18 mouse cellular contexts compared by ENCODE assay signal in genomic region chr8:122593240-122593639, GRCm38 (mm10). TPM values are rescaled to one million over a fixed set of nuclear protein-coding genes. Genes with fewer than 3 reads are reported as not detected.
DNase-seq lines count a peak whose midpoint lies in the region; ATAC-seq lines count a peak whose summit lies in the region.
"Had no signal": no experiment of that assay in that cellular context is flagged by ENCODE, and none has a peak within 500 bp of the region (broad histone marks: within the 10 kb centered on the region; RNA-seq: fewer than 3 reads in every experiment).

No protein-coding gene starts in this region.

- 70% methylated on average over 12 of the region's 12 CpGs for WGBS in hindbrain, embryonic 13.5 days
- 80% methylated on average over 12 of the region's 12 CpGs for WGBS in hindbrain, embryonic 10.5 days
- WGBS in hindbrain, embryonic 15.5 days: 71% methylated on average over 12 of the region's 12 CpGs
- WGBS in liver, embryonic 16.5 days (ENCODE audit: insufficient replicate concordance): 46% methylated on average over 12 of the region's 12 CpGs

- DNase-seq in hindbrain, embryonic 10.5 days (ENCODE audit: low spot score): no peak
- DNase-seq in layer of hippocampus, postnatal 25 days (ENCODE audit: extremely low spot score in 1 of 2, low spot score in 1 of 2): no peak
- DNase-seq: adrenal gland, adult 2 months; gastrocnemius, postnatal 14 days; kidney, postnatal 36 days; layer of hippocampus, postnatal 36 days; thymus, postnatal 4 days had no signal

- peaks cover 25% of the 10 kb centered on the region for H3K4me1 ChIP-seq in hindbrain, embryonic 13.5 days (replicated peaks)
- H3K4me1 ChIP-seq in hindbrain, embryonic 10.5 days (replicated peaks): peaks cover 43% of the 10 kb centered on the region
- H3K4me1 ChIP-seq in hindbrain, embryonic 15.5 days (replicated peaks): peaks cover 19% of the 10 kb centered on the region; the same call in 1 of the 2 replicates
- H3K4me1 ChIP-seq in liver, embryonic 16.5 days (ENCODE audit: control insufficient read depth, low read depth, low read length): no peaks in the 10 kb centered on the region

- H3K9me3 ChIP-seq in hindbrain, embryonic 13.5 days: no peaks in the 10 kb centered on the region
- H3K9me3 ChIP-seq in hindbrain, embryonic 10.5 days: no peaks in the 10 kb centered on the region
- no peaks in the 10 kb centered on the region for H3K9me3 ChIP-seq in hindbrain, embryonic 15.5 days
- H3K9me3 ChIP-seq in liver, embryonic 16.5 days (replicated peaks; ENCODE audit: control insufficient read depth, low read length): no peaks in the 10 kb centered on the region

- no peak for ATAC-seq in hindbrain, embryonic 13.5 days (ENCODE audit: low FRiP score)
- ATAC-seq in common myeloid progenitor, adult 5-6 weeks (replicated peaks; ENCODE audit: low read depth, poor library complexity, severe bottlenecking): peak; percentile 44
- no peak for ATAC-seq in hindbrain, embryonic 15.5 days (ENCODE audit: low FRiP score, low read depth)
- peak; percentile 16; the same call in 1 of the 2 replicates for ATAC-seq in liver, embryonic 16.5 days (ENCODE audit: low read depth)
- ATAC-seq in inflammation-experienced regulatory T-cells, adult 6 months: no peak
- ATAC-seq: intestine, embryonic 16.5 days; Patski had no signal

- no peak overlapping the region for H3K4me3 ChIP-seq in hindbrain, embryonic 13.5 days
- H3K4me3 ChIP-seq in hindbrain, embryonic 10.5 days: no peak overlapping the region
- H3K4me3 ChIP-seq in hindbrain, embryonic 15.5 days: no peak overlapping the region
- H3K4me3 ChIP-seq in liver, embryonic 16.5 days (ENCODE audit: low read depth, low read length): no peak overlapping the region

- no peak overlapping the region for H3K4me2 ChIP-seq in hindbrain, embryonic 13.5 days
- no peak overlapping the region for H3K4me2 ChIP-seq in hindbrain, embryonic 15.5 days
- H3K4me2 ChIP-seq in liver, embryonic 16.5 days (ENCODE audit: low read depth, low read length): no peak overlapping the region

- H3K9ac ChIP-seq in hindbrain, embryonic 13.5 days: peak overlapping the region; percentile 51; the same call in 1 of the 2 replicates
- H3K9ac ChIP-seq in hindbrain, embryonic 15.5 days: no peak overlapping the region
- H3K9ac ChIP-seq in liver, embryonic 16.5 days (ENCODE audit: low read depth, low read length): no peak overlapping the region

- no peaks in the 10 kb centered on the region; the same call in 1 of the 2 replicates for H3K36me3 ChIP-seq in hindbrain, embryonic 13.5 days
- H3K36me3 ChIP-seq in hindbrain, embryonic 10.5 days: 0 out of 2 replicates have a peak, but pooled peaks cover 2% of the 10 kb centered on the region
- H3K36me3 ChIP-seq in hindbrain, embryonic 15.5 days: no peaks in the 10 kb centered on the region; the same call in 1 of the 2 replicates
- H3K36me3 ChIP-seq in liver, embryonic 16.5 days (ENCODE audit: control insufficient read depth, insufficient read depth): no peaks in the 10 kb centered on the region

- no peaks in the 10 kb centered on the region for H3K27me3 ChIP-seq in hindbrain, embryonic 13.5 days
- H3K27me3 ChIP-seq in hindbrain, embryonic 10.5 days (ENCODE audit: insufficient read depth, poor library complexity, severe bottlenecking): no peaks in the 10 kb centered on the region
- H3K27me3 ChIP-seq in hindbrain, embryonic 15.5 days: no peaks in the 10 kb centered on the region
- H3K27me3 ChIP-seq in liver, embryonic 16.5 days (ENCODE audit: control insufficient read depth, insufficient read depth, low read depth, low read length): no peaks in the 10 kb centered on the region
- H3K27me3 ChIP-seq: Patski had no signal

- H3K27ac ChIP-seq in hindbrain, embryonic 13.5 days: peak overlapping the region; percentile 55
- H3K27ac ChIP-seq in hindbrain, embryonic 10.5 days: no peak overlapping the region; the same call in 1 of the 2 replicates
- peak overlapping the region; percentile 62; the same call in 1 of the 2 replicates for H3K27ac ChIP-seq in hindbrain, embryonic 15.5 days (replicated peaks)
- H3K27ac ChIP-seq in liver, embryonic 16.5 days (ENCODE audit: low read length): peak overlapping the region; percentile 42
- H3K27ac ChIP-seq: stomach, postnatal 0 days had no signal

RNA-seq across cellular contexts. Expression of gene Aprt, which starts 16.5 kb away (rescaled TPM):
- polyA plus RNA-seq in hindbrain, embryonic 13.5 days (2015; fragmentation: Nextera tagmentation; extraction: Ambion mirVana): 153 and 157 TPM in 2 replicates
- polyA plus RNA-seq in hindbrain, embryonic 10.5 days (2016; fragmentation: Nextera tagmentation; extraction: Ambion mirVana): 237 and 268 TPM in 2 replicates
- total RNA-seq in common myeloid progenitor, adult 5-6 weeks (2017): 72.1 and 79.3 TPM in 2 replicates
- polyA plus RNA-seq in hindbrain, embryonic 15.5 days (2015; fragmentation: Nextera tagmentation; extraction: Ambion mirVana): 170 and 179 TPM in 2 replicates
- 196 and 204 TPM in 2 replicates for polyA plus RNA-seq in liver, embryonic 16.5 days (2015; fragmentation: Nextera tagmentation; extraction: Ambion mirVana)
- 10 to 100 TPM; 62.5 to 69.6 TPM for total RNA-seq in layer of hippocampus, postnatal 25 days (2021)
- 100 to 1,000 TPM; 168 to 215 (median 192) TPM for polyA plus RNA-seq in inflammation-experienced regulatory T-cells, adult 6 months (2017; shearing (Covaris generic))

RNA-seq across cellular contexts. Expression of gene Galns, which starts 18.0 kb away (rescaled TPM):
- polyA plus RNA-seq in hindbrain, embryonic 13.5 days (2015; fragmentation: Nextera tagmentation; extraction: Ambion mirVana): 5.4 and 6.1 TPM in 2 replicates
- 7.1 and 7.2 TPM in 2 replicates for polyA plus RNA-seq in hindbrain, embryonic 10.5 days (2016; fragmentation: Nextera tagmentation; extraction: Ambion mirVana)
- total RNA-seq in common myeloid progenitor, adult 5-6 weeks (2017): 12.8 and 13.2 TPM in 2 replicates
- 6.8 and 8.1 TPM in 2 replicates for polyA plus RNA-seq in hindbrain, embryonic 15.5 days (2015; fragmentation: Nextera tagmentation; extraction: Ambion mirVana)
- 8.1 and 8.6 TPM in 2 replicates for polyA plus RNA-seq in liver, embryonic 16.5 days (2015; fragmentation: Nextera tagmentation; extraction: Ambion mirVana)
- 10 to 100 TPM; 11.2 TPM for total RNA-seq in layer of hippocampus, postnatal 25 days (2021)
- 10 to 100 TPM in 2 of 3 experiments, 1 to 10 TPM in 1; 8.3 to 11.6 (median 10.6) TPM for polyA plus RNA-seq in inflammation-experienced regulatory T-cells, adult 6 months (2017; shearing (Covaris generic))

RNA-seq across cellular contexts. Expression of gene Trappc2l, which starts 18.2 kb away (rescaled TPM):
- 98.9 and 101 TPM in 2 replicates for polyA plus RNA-seq in hindbrain, embryonic 13.5 days (2015; fragmentation: Nextera tagmentation; extraction: Ambion mirVana)
- polyA plus RNA-seq in hindbrain, embryonic 10.5 days (2016; fragmentation: Nextera tagmentation; extraction: Ambion mirVana): 53.3 and 68.5 TPM in 2 replicates
- total RNA-seq in common myeloid progenitor, adult 5-6 weeks (2017): 12.8 TPM in 2 replicates
- polyA plus RNA-seq in hindbrain, embryonic 15.5 days (2015; fragmentation: Nextera tagmentation; extraction: Ambion mirVana): 109 and 112 TPM in 2 replicates
- 21.5 and 22.8 TPM in 2 replicates for polyA plus RNA-seq in liver, embryonic 16.5 days (2015; fragmentation: Nextera tagmentation; extraction: Ambion mirVana)
- 10 to 100 TPM; 75.2 to 87.6 TPM for total RNA-seq in layer of hippocampus, postnatal 25 days (2021)
- 10 to 100 TPM; 57.7 to 82.5 (median 80.6) TPM for polyA plus RNA-seq in inflammation-experienced regulatory T-cells, adult 6 months (2017; shearing (Covaris generic))

RNA-seq across cellular contexts. Expression of gene Cdt1, which starts 25.4 kb away (rescaled TPM):
- polyA plus RNA-seq in hindbrain, embryonic 13.5 days (2015; fragmentation: Nextera tagmentation; extraction: Ambion mirVana): 9.9 and 10.4 TPM in 2 replicates
- 56.0 and 64.3 TPM in 2 replicates for polyA plus RNA-seq in hindbrain, embryonic 10.5 days (2016; fragmentation: Nextera tagmentation; extraction: Ambion mirVana)
- total RNA-seq in common myeloid progenitor, adult 5-6 weeks (2017): 38.7 and 53.3 TPM in 2 replicates
- polyA plus RNA-seq in hindbrain, embryonic 15.5 days (2015; fragmentation: Nextera tagmentation; extraction: Ambion mirVana): 10.6 and 11.5 TPM in 2 replicates
- 34.7 and 41.1 TPM in 2 replicates for polyA plus RNA-seq in liver, embryonic 16.5 days (2015; fragmentation: Nextera tagmentation; extraction: Ambion mirVana)
- 1 to 10 TPM; 1.1 to 1.6 TPM for total RNA-seq in layer of hippocampus, postnatal 25 days (2021)
- polyA plus RNA-seq in inflammation-experienced regulatory T-cells, adult 6 months (2017; shearing (Covaris generic)): 10 to 100 TPM; 11.5 to 19.8 (median 11.7) TPM

RNA-seq across cellular contexts. Expression of gene Pabpn1l, which starts 29.3 kb away (rescaled TPM):
- not detected in 2 replicates for polyA plus RNA-seq in hindbrain, embryonic 13.5 days (2015; fragmentation: Nextera tagmentation; extraction: Ambion mirVana)
- not detected in 2 replicates for polyA plus RNA-seq in hindbrain, embryonic 10.5 days (2016; fragmentation: Nextera tagmentation; extraction: Ambion mirVana)
- total RNA-seq in common myeloid progenitor, adult 5-6 weeks (2017): not detected in 2 replicates
- polyA plus RNA-seq in hindbrain, embryonic 15.5 days (2015; fragmentation: Nextera tagmentation; extraction: Ambion mirVana): not detected in 2 replicates
- not detected in 2 replicates for polyA plus RNA-seq in liver, embryonic 16.5 days (2015; fragmentation: Nextera tagmentation; extraction: Ambion mirVana)
- under 1 TPM in 1 of 2 experiments, not detected in 1; 0.45 TPM for total RNA-seq in layer of hippocampus, postnatal 25 days (2021)
- polyA plus RNA-seq in inflammation-experienced regulatory T-cells, adult 6 months (2017; shearing (Covaris generic)): not detected
- total RNA-seq: adrenal gland, adult 2 months; gastrocnemius, postnatal 14 days; liver, adult 2 months had no signal
- polyA plus RNA-seq: adrenal gland, adult 2 months; cortical plate, adult 2 months; heart, embryonic 16.5 days; intestine, embryonic 16.5 days; liver, adult 2 months had no signal

Comparison
In these comparisons a context has a peak if more than half of its experiments do, and no peak if none do; other contexts are left out.
1. ATAC-seq: peak in common myeloid progenitor, adult 5-6 weeks (single experiment) and liver, embryonic 16.5 days (single experiment); none in hindbrain, embryonic 13.5 days (single experiment), hindbrain, embryonic 15.5 days (single experiment) and inflammation-experienced regulatory T-cells, adult 6 months (single experiment).